Mouse (Mus musculus) lung, adult 18-20 months (tissue): Measurements from ENCODE around the gene Cyb5r3.
"Not testable (repeated sequence)": the region's sequence is repeated elsewhere in the genome, so short reads cannot be mapped to it uniquely, and the experiment has no call there.

Source experiments
- DNase-seq, 2 experiments: peaks; one replicate each; pipeline ENCODE4 v3.0.0; 2022; ENCODE audit warnings: mixed read lengths in 2 of 2

The Cyb5r3 gene

DNA sequence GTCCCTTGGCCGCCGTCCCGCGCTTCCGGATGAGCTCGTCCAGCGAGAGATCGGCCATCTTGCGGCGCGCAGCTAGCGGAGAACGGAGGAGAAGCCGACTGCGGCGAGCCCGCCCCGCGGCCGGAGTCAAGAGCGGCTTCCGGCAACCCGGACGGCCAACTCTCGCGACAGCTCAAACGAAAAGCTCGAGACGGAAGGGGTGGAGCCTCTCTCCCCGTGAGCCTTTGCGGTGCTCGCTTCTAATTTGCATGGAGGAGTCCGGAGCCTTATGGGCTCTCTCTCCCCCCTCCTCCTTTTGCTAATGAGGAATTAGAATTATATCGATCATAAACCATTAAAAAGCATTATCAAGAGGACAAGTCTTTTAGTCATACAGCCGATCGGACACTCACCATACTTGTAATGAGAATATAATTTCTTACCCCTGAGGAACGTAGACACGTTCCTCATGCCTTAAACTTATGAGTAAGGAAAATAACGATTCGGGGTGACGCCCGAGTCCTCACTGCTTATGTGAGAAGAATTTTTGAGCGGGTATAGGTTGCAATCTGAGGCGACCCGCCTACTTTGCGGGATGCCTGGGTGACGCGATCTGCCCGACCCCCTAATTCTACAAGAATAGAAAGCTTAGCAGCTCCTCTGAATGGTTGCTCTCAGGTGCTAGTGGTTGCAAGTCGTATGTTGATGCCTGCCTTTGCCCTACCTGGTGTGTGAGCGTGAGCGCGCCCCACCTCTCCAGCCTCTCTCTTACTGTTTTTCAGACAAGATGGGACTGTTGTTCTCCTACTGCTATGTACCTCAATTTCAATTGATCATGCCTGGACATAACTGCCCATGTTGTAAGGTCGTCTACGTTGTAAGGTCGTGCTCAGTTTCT, 23.0 kb downstream of the Cyb5r3 start, which contains the start of gene Poldip3:
TSS of gene Poldip3 (minus strand) at position 189 of the 877 bp plus-strand sequence.
- DNase-seq, result peak; percentile 98

DNA sequence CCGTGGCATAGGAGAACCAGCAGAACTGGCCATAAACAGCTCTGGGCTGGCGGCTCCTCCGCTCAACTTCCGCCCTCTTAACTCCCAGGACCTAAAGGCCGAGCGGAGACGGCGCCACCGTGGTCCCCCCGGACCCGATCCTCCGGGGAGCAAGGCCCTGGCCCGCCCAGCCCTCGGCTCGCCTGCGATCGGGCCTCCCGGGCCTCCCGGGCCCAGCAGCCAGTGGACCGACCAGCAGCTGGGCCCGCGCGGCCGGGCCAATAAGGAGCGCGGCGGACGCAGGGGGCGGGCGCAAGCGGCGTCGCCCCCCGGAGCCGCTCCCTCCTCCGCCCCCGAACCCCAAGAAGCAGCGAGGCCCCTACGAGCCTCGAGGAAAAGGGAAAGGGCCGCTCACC, 23.6 kb downstream of the Cyb5r3 start:
- no peak for DNase-seq

DNA sequence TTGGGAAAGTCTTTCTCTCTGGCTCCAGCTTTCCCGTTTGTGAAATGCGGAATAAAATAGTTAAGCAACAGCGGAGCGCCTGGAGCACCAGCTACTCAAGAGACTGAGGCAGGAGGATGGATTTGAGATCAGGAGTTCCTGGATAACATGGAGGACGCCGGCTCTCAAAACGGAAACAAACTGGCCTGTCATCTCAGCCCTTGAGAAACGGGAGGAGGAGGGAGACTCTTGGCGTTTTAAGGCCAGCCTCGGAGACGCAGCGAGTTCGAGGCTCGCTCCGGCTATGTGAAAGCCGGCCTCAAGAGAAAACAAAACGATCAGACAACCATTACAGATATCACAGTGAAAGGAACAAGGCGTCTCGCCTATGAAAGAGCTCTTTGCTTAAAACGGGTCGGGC, 24.0 kb downstream of the Cyb5r3 start:
- DNase-seq, result no peak

DNA sequence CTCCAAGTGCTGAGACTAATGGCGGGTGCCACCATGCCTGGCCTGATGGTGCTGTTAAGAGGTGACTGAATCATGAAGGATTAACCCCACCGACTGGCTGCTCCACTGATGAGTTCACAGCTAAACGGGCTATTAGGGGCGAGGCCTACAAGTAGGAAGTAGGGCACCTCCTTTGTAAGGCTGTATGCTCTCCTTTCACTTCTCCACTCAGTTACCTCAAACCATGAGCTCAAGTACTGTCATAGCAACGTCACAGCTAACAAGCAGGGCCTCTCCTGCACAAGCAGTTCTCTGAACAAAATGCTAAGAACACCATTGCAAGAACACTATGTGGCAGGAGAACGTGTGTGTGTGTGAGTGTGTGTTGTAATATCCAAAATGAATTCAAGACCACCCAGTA, 26.9 kb downstream of the Cyb5r3 start:
- peak in 1 of 2 experiments; percentile 32 for DNase-seq

DNA sequence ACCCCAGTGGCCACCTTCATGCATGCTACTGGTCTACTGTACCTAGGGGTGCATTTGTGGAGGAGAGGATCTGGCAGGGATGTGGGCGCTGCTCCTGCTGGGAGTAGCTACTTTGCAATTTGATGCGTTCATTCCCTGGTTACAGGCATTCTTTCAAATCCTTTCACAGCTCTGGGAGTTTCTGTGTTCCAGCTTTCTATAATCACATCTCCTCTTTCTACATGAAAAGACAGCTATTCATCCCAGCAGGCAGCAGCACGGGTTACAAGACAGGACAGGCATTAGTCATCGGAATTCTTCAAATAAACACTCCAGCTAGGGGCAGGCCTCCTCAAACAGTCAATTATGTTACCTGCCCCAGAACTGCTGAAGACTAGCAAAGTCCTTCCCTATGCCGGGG, 29.5 kb downstream of the Cyb5r3 start:
- no peak for DNase-seq

DNA sequence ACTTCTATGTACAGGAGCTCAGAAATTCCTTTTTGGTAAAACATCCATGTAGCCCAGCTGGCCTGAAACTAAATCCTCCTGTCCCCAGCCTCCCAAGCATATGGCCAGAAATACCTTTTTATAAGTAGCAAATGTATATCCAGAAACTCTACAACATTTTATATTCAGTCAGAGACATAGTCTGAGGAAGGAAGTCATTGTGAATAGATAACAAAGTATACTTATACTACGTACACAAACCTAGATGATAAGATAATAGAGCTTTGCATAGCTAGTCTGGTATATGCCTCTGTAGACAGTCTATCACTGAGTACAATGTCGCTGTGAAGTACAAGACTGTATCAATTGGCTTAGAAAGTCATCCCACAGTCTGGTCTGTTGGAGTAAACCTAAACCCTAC, 36.7 kb downstream of the Cyb5r3 start:
- no peak for DNase-seq

DNA sequence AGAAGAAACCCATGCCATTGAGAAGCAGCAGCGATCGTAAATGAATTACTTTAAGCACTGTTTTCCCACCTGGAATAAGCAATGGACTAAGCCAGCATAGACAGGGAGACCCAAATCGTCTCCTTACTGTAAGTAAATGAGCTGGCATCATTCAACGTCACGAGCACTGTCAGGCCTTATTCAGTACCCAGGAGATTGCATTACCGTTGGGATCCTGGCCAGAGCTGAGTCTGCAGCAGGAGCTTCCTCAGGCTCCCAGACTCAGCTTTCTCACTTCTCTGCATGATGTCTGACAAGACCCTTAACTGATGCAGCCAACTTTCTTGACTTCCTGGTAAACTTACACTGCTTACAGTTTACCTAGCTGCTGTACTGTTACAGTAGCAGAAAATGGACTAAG, 37.7 kb downstream of the Cyb5r3 start:
- no peak for DNase-seq

DNA sequence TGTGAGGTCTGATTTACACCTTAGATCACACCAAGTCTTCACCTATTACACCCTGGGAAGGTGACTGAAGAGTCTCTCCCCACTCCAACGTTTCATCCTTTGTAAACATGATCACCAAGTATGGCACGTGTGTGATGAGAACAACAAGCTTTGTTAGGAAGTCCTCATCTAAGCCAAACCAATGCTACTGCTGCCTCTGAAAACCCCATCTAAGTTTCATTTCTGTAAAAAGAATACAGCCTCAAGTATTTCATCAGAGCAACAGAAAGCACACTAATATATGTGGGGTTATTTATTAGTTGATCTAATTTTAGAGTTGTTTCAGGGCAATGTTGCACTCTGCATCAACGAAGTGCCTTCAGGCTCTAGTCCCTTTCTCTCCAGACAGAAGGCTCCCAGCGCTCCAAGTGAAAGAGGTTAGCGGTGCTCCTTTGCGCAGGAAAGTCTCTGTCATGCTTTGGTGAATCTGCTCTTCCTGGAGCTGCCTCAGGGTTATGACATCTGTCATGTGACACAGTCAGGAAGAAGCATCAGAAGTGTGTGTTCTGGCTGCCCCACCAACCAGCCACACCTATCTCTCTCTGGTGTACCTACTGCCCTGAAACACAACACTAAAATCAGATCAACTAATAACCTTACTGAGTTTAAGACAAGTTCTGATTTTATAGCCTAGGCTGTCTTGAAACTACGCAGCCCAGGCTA, 42.7 kb downstream of the Cyb5r3 start:
- DNase-seq, result no peak

DNA sequence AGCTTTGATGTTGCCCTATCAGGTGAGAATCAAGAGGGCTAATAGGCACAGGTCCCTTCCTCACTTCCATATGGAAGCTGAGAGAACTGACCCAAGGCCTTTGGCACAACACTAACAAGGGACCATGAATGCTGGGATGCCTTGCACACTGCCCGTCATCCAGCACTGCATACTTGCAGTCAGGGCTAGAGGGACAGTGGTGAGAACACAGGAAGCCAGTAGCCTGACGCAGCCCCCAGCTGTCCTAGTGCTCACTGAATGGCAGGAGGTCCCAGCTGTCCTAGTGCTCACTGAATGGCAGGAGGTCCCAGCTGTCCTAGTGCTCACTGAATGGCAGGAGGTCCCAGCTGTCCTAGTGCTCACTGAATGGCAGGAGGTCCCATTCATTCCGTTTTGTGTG, 45.4 kb downstream of the Cyb5r3 start:
- DNase-seq, result not testable (repeated sequence)

DNA sequence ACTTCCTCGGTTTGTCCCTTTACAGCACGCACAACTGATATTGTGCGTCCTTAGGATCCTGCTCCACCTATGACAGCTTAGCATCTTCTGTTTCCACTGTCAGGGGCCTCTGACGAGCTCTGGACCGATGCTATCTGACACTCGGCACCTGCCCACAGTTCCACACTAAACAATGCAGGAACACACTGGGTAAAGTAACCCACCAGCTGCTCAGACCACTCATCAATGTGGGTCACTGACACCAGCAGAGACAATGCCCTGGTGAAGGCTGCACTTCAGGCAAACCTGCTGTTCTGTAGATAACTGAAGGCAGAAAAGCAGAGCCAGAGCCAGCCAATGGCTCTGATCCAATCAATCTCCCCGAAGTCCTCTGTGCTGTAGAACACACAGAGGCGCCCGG, 45.8 kb downstream of the Cyb5r3 start:
- no peak for DNase-seq

DNA sequence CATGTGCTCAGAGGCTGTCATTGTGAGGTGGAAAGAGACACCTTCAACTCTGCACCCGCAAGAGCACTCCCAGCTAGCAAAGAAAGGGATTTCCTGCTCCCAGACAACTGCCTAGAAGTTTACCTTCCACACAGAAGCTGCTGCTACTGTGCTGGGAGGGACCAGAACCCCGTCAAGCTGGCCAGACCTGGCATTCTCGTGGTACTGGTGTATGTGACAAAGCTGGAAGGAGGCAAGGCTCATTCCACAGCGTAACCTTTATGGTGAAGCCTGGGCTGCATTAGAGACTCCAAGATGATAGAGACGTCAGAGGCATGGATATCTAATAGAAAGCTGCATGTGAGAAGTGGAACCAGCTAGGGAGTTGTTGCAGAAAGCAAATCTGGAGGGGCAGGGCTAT, 47.8 kb downstream of the Cyb5r3 start:
- DNase-seq, result no peak

DNA sequence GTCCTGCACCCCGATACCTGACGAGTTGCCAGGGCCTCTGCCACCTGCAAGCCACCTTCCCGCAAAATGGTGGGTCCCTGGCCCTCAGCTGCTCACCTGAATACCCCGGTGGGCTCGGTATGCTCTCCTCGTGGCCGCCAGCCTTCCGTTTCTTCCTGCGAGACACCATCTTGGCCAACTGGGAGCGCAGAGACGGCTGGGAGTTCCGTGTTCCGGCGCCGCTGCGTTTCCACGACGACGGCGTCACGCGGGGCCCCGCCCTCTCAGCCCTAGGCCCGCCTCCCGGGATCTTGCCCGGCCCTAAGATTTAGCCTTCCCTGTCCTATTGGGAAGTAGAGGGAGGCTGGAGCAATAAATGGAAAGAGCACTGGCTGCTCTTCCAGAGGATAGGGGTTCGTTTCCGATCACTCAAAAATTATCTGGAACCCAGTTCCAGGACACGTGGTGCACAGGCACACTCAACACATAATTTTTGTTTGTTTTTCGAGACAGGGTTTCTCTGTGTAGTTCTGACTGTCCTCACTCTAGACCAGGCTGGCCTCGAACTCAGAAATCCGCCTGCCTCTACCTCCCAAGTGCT, 49.7 kb downstream of the Cyb5r3 start, which contains the start of gene Rrp7a:
TSS of gene Rrp7a (minus strand) at position 236 of the 580 bp plus-strand sequence.
- DNase-seq, result peak; percentile 93 to 95

DNA sequence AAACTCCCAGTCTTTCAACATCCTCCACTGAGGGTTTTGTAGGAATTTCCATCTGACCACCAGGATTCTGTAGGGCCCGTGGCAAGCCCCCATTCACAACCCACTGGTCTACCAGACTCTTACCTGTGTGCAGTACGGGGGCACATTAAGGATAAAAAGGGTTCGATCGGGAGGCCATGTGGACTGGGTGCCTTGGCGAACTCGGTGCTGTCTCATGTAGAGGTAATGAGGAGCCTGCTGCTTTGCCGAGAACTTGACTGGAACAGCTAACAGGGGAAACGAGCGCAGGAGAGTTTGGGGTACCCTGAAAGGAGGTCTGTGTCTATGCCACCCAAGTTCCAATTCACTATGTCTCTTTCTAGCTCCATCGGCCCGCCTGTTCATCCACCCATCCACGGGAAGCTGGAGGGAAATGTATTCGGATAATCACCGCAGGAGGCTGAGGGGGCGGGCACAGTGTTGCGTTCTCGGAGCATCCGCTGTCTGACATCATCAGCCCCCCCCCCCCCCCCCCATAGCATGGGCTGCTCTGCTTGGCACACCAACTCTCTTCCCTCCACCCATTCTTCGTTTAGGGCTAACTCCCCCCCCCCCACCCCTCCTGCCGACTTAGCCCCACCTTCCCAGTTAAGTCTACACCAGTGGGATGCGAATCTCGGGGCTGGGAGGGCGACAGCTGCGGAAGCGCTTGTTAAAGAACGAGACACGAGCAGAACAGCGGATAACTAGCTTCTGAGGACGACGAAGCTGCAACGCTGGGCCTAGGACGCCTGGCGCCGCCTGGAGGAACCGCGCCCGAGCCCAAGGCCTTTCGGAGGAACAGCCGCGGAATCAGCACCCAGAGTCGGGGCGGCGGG, 50.5 kb downstream of the Cyb5r3 start:
- peak; percentile 31 to 48 for DNase-seq

DNA sequence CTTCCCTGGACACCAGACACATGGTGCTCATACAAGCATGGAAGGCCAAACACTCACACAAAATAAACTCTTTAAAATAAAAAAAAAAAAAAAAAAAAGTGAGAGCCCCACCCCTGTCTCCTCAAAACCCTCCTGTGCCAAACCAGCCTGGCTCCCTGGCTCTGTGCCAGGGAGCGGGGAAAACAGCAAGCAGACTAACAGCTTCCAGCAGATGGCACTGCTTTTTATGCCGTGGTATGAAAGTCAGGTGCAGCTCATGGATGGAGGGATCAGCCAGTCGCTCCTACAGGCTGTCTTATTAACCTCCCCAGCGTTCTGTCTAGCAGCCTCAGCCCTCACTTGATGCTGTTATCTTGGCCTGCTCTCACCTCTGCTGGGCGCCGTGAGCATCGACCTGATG, 54.0 kb downstream of the Cyb5r3 start:
- peak in 1 of 2 experiments; percentile 25 for DNase-seq

DNA sequence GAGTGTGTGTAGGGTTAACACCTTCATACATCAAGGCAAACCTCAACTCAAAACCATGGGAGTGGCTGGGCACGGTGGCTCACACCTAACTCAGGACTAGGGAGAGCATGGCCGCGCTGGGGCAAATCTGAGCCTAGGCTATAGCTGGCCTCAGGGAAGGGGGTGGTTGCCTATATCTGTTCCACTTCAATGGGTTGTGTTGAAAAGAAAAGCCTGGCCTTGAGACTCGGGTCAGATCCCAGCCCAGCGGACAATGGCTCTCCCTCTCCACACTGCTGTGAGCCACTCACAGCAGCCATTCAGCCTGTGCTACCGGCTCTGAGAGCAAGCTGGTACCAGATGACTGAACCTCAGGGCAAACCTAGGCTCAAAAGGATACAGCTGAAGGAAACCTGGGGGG, 57.3 kb downstream of the Cyb5r3 start:
- no peak for DNase-seq

DNA sequence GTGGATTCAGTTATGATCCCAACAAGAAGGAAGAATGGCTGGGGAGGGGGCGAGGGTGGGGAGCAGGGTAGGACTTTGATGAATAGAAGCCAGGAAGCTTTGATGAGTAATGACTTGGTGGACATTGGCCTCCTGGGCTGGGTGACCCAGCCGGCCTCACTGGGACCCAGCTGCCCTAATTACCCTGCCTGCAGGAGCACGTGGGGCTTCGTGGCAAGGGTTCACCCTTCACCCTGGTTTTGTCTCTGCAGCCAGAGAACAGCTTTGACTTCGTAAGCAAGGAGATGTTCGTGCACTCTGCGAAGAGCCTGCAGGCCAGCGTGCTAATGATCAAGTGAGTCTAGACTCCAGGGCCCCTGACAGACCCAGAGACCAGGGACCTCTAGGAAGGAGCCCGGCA, 58.3 kb downstream of the Cyb5r3 start:
- no peak for DNase-seq

DNA sequence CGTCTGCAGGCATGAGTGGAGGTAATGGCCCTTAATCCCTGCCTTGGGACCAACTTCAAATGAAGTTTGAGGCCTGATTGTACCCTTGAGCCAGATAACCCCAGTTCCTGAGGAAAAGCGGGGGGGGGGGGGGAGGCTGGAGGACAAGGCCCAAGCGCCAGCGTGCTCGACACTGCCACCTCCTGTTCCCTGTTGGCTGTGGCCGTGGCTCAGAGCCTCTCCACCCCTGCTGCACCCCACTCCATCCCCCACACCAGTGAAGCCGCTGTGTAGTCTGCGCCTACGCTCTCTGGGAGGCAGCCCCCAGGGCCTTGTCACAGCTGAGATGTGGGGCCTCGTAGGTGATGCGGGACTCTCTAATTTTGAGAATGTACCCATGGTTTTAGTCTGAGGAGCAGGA, 59.5 kb downstream of the Cyb5r3 start:
- DNase-seq, result peak; percentile 59 to 70

DNA sequence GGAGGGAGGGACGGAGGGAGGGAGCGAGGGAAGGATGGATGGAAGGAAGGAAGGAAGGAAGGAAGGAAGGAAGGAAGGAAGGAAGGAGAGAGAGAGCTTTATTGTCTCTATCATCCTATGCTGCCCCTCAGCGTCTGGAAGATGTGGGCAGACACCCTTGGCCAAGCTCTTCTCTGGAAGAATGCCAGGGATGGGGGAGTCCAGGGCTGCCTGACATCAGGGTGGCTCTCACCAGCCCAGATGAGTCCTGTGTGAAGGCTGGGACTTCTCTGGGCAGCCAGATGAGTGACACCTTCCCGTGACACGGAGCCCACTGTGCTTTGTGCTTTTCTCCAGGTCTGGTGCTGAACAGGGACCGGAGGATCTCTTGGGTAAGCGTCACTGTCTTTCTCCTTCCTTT, 60.5 kb downstream of the Cyb5r3 start:
- no peak for DNase-seq

DNA sequence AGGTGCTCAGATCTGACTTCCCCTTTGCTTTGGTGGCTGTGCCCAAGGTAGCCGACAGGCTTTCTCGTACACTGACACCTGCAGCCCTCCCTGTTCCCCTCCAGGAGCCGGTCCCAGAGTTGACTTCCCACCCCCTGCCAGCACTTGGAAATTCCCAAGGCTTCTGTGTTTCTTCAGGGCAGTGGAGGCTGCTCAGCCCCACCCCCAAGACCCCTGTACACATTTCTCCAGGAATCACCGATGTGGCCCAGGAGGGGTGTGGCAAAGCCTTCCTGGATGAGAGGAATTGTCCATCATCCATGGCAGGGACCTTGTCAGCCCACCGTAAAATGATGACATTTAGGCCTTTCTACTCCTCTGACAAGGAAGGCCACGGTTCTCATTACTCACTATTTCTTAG, 61.1 kb downstream of the Cyb5r3 start:
- no peak for DNase-seq

DNA sequence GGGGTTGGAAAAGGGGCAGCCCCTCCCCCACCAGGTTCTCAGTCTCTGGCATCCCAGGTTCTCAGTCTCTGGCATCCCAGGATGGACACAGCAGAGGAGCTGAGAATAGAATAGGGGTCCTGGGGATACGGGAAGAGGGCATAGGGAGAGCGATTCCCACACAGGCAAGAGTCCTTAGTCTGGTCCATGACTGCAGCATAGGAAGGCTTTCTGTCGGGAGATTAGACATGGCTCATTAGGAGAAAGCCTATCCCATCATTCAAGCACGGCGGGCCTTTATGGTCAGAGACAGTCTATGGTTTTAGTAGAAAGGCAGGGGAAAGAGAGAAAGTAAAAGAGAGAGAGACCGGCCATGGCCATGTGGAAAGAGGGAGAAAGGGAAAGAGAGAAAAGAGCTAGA, 64.6 kb downstream of the Cyb5r3 start:
- DNase-seq, result no peak

DNA sequence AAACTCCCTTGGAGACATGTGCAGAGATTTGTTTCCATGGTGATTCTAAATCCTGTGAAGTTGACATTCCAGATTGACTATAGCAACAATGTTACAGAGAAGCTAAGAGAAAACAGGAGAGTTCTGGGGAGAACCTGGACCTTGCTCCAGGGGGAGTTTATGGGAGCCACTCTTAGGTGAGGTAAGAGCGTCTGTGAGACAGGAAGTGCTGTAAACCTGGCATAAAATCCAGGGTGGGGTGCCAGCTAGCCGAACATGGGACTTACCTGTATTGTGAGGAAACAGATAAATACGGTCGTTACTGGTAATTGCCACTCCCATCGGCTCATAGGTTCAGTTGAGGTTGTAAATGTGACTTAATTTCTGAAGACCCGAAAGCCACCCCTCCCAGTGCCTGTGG, 66.0 kb downstream of the Cyb5r3 start:
- no peak for DNase-seq
